In genomic region chr7:35649071-35649470, GRCm38 (mm10) we compare ENCODE assay signal across 8 mouse cellular contexts. TPM values are rescaled to one million over a fixed set of nuclear protein-coding genes. Genes with fewer than 3 reads are reported as not detected.
DNase-seq lines count a peak whose midpoint lies in the region; ATAC-seq and TF ChIP-seq lines count a peak whose summit lies in the region.

No protein-coding gene starts in this region.

- 55% methylated on average over 3 of the region's 3 CpGs for WGBS in liver, adult 2 months
- WGBS in midbrain, embryonic 14.5 days = 42% methylated on average over 3 of the region's 3 CpGs

- no peaks in the 10 kb centered on the region for H3K9me3 ChIP-seq in midbrain, embryonic 14.5 days (ENCODE audit: control insufficient read depth, low read length)

- H3K4me2 ChIP-seq in midbrain, embryonic 14.5 days (ENCODE audit: low read length) = no peak overlapping the region

- TF ChIP-seq CTCF in liver, adult 2 months (IDR thresholded peaks at IDR 0.05; ENCODE audit: low read depth, low read length) = no peak

- H3K4me1 ChIP-seq in liver, adult 2 months (ENCODE audit: control insufficient read depth, insufficient read depth, low read length) = no peaks in the 10 kb centered on the region; the same call in 1 of the 2 replicates
- no peaks in the 10 kb centered on the region for H3K4me1 ChIP-seq in midbrain, embryonic 14.5 days (ENCODE audit: control insufficient read depth, insufficient read depth, low read length)

- peak; percentile 26 to 35 for DNase-seq in layer of hippocampus, postnatal 10 days (ENCODE audit: low spot score in 2 of 2)
- no peak for DNase-seq in layer of hippocampus, adult 11-12 months (ENCODE audit: low spot score)
- peak; percentile 87 for DNase-seq in ZHBTc4 (ENCODE audit: low read depth, low spot score)
- DNase-seq in gastrocnemius, postnatal 25 days = peak; percentile 39
- DNase-seq in liver, adult 2 months (ENCODE audit: extremely low read depth, low read depth, low spot score) = peak; percentile 66
- peak; percentile 35 for DNase-seq in spleen, adult 12 weeks (ENCODE audit: low spot score)
- no peak for DNase-seq in midbrain, embryonic 14.5 days
- DNase-seq in right cerebral cortex, postnatal 25 days = no peak

- H3K36me3 ChIP-seq in liver, adult 2 months (ENCODE audit: control insufficient read depth, insufficient read depth, low read length) = no peaks in the 10 kb centered on the region
- peaks cover 13% of the 10 kb centered on the region for H3K36me3 ChIP-seq in midbrain, embryonic 14.5 days (ENCODE audit: control insufficient read depth, insufficient read depth, low read length)

- H3K27me3 ChIP-seq in liver, adult 2 months (ENCODE audit: control insufficient read depth, insufficient read depth, low read length) = no peaks in the 10 kb centered on the region
- H3K27me3 ChIP-seq in midbrain, embryonic 14.5 days (ENCODE audit: control insufficient read depth, insufficient read depth, low read length) = no peaks in the 10 kb centered on the region

- ATAC-seq in midbrain, embryonic 14.5 days (ENCODE audit: low FRiP score, low TSS enrichment) = no peak

- H3K27ac ChIP-seq in liver, adult 2 months (replicated peaks; ENCODE audit: insufficient read depth, low read depth, low read length) = no peak overlapping the region
- H3K27ac ChIP-seq in midbrain, embryonic 14.5 days (replicated peaks; ENCODE audit: low read depth, low read length) = no peak overlapping the region

- 0 out of 2 replicates have a peak, but pooled peaks cover 4% of the 10 kb centered on the region for H3K79me2 ChIP-seq in liver, adult 2 months (ENCODE audit: control insufficient read depth, insufficient read depth, low read length)

- H3K9ac ChIP-seq in liver, adult 2 months (ENCODE audit: low read depth, low read length) = no peak overlapping the region
- no peak overlapping the region for H3K9ac ChIP-seq in midbrain, embryonic 14.5 days (replicated peaks; ENCODE audit: low read length)

- H3K4me3 ChIP-seq in liver, adult 2 months (ENCODE audit: insufficient read depth, low read depth, low read length) = no peak overlapping the region
- H3K4me3 ChIP-seq in midbrain, embryonic 14.5 days (replicated peaks; ENCODE audit: low read depth, low read length) = no peak overlapping the region

- no peak for TF ChIP-seq POLR2A in liver, adult 2 months (IDR thresholded peaks at IDR 0.05; ENCODE audit: extremely low read depth, insufficient read depth, low read length)

RNA-seq across cellular contexts. Expression of gene Pdcd5, which starts 1.8 kb away (rescaled TPM):
- 10 to 100 TPM; 96.9 to 98.5 TPM for total RNA-seq in layer of hippocampus, postnatal 10 days (2021)
- total RNA-seq in gastrocnemius, postnatal 25 days (2021) = 100 to 1,000 TPM; 110 to 118 TPM
- total RNA-seq in liver, adult 2 months (2014; rRNA removed) = 59.7 and 71.0 TPM in 2 replicates
- polyA plus RNA-seq in liver, adult 2 months (2012; rRNA removed) = 61.2 and 61.5 TPM in 2 replicates
- polyA plus RNA-seq in midbrain, embryonic 14.5 days (2014; fragmentation: Nextera tagmentation; extraction: Ambion mirVana) = 238 and 295 TPM in 2 replicates

Comparison
In these comparisons a context has a peak if more than half of its experiments do, and no peak if none do; other contexts are left out.
1. DNase-seq: peak in layer of hippocampus, postnatal 10 days (2 of 2), ZHBTc4 (single experiment), gastrocnemius, postnatal 25 days (single experiment), liver, adult 2 months (single experiment) and spleen, adult 12 weeks (single experiment); none in layer of hippocampus, adult 11-12 months (single experiment), midbrain, embryonic 14.5 days (single experiment) and right cerebral cortex, postnatal 25 days (single experiment).